Mouse (Mus musculus) ES-Bruce4 (cell line): Measurements from ENCODE around the gene Telo2. TPM values are rescaled to one million over a fixed set of nuclear protein-coding genes. Genes with fewer than 3 reads are reported as not detected.

Experiments
- H3K27ac ChIP-seq: 2 replicates; pipeline ENCODE4 v1.5.1; 2012; ENCODE audit warnings: low read length, inconsistent platforms; ENCODE audit not compliant: insufficient read depth
- H3K27me3 ChIP-seq: 2 replicates; pipeline ENCODE4 v1.6.1; 2012; ENCODE audit warnings: mild to moderate bottlenecking, low read length, inconsistent platforms; ENCODE audit not compliant: control insufficient read depth, poor library complexity, insufficient read depth, severe bottlenecking
- H3K36me3 ChIP-seq: 2 replicates; pipeline ENCODE4 v1.6.1; 2012; ENCODE audit warnings: inconsistent platforms, mild to moderate bottlenecking, low read length, moderate library complexity; ENCODE audit not compliant: control insufficient read depth, poor library complexity, insufficient read depth, severe bottlenecking
- H3K4me1 ChIP-seq: one replicate; pipeline ENCODE4 v1.8.1; 2011; ENCODE audit warnings: low read length; ENCODE audit not compliant: control insufficient read depth, insufficient read depth
- H3K4me3 ChIP-seq: 2 replicates; pipeline ENCODE4 v1.5.1; 2011; ENCODE audit warnings: low read depth, mild to moderate bottlenecking, low read length
- H3K9ac ChIP-seq: 2 replicates; pipeline ENCODE4 v1.6.1; 2012; ENCODE audit warnings: low read depth, mild to moderate bottlenecking, inconsistent platforms; ENCODE audit not compliant: poor library complexity, severe bottlenecking
- H3K9me3 ChIP-seq: replicated peaks from 2 replicates; pipeline ENCODE4 v1.6.1; 2012; ENCODE audit warnings: mild to moderate bottlenecking, low read length, inconsistent platforms; ENCODE audit not compliant: control insufficient read depth, poor library complexity, insufficient read depth, severe bottlenecking
- CTCF ChIP-seq: IDR thresholded peaks from one replicate; pipeline ENCODE4 v1.8.1; 2011; ENCODE audit warnings: low read depth, low read length
- EP300 ChIP-seq: IDR thresholded peaks from 2 replicates; pipeline ENCODE4 v1.6.1; 2011; ENCODE audit warnings: low read depth, low read length; ENCODE audit not compliant: insufficient read depth
- POLR2A ChIP-seq: IDR thresholded peaks from one replicate; pipeline ENCODE4 v1.8.1; 2011; ENCODE audit warnings: low read length; ENCODE audit not compliant: insufficient read depth
- polyA plus RNA-seq: library from polyadenylated mRNA; stranded (reverse); fragments of >200 nt; gene quantifications from 2 replicates; pipeline ENCODE4 v1.2.4, GENCODE M21; 2011; ENCODE audit warnings: low read depth; ENCODE audit not compliant: missing spikeins, insufficient read depth, insufficient read length

Telo2 gene
- polyA plus RNA-seq, 1 experiment, result 17.1 TPM

- H3K27me3 ChIP-seq, result no peaks in the 10 kb centered on the region
- H3K4me1 ChIP-seq, result no peaks in the 10 kb centered on the region
- H3K27ac ChIP-seq, result no peak overlapping the region
- H3K4me3 ChIP-seq, result no peak overlapping the region
- H3K9ac ChIP-seq, result no peak overlapping the region
- no peak for TF ChIP-seq POLR2A
- peak; percentile 74 for TF ChIP-seq CTCF
- no peaks in the 10 kb centered on the region for H3K9me3 ChIP-seq
- H3K36me3 ChIP-seq, result no peaks in the 10 kb centered on the region
Measured at GRCm38 (mm10) chr17:25123979-25124378, 8.2 kb upstream of the Telo2 start.

- Histone ChIP-seq H3K36me3 (no peaks in the 10 kb centered on the region), H3K27ac (no peak within 1 kb of the TSS), H3K4me3 (no peak within 1 kb of the TSS), H3K9me3 (no peaks in the 10 kb centered on the region), H3K9ac (no peak within 1 kb of the TSS), H3K27me3 (no peaks in the 10 kb centered on the region), H3K4me1 (no peaks in the 10 kb centered on the region)
- TF ChIP-seq EP300 (no peak), POLR2A (no peak), CTCF (no peak)
Measured at GRCm38 (mm10) chr17:25120406-25120805, 4.6 kb upstream of the Telo2 start, which contains the start of gene Ptx4. TSS of gene Ptx4 (plus strand) at chr17:25120760.

GRCm38 (mm10) chr17:25117263-25117662, 1.5 kb upstream of the Telo2 start:
- TF ChIP-seq POLR2A (no peak), CTCF (peak; percentile 51)
- H3K4me1 ChIP-seq, result no peaks in the 10 kb centered on the region

GRCm38 (mm10) chr17:25114908-25115645, 690 bp downstream of the Telo2 start:
- TF ChIP-seq CTCF (no peak), EP300 (no peak), POLR2A (no peak)
- peak overlapping the region; percentile 67 for H3K9ac ChIP-seq
- no peaks in the 10 kb centered on the region for H3K27me3 ChIP-seq
- no peaks in the 10 kb centered on the region for H3K9me3 ChIP-seq
- H3K4me1 ChIP-seq, result no peaks in the 10 kb centered on the region
- no peak overlapping the region for H3K27ac ChIP-seq
- no peaks in the 10 kb centered on the region for H3K36me3 ChIP-seq
- peak overlapping the region; percentile 59 for H3K4me3 ChIP-seq

More at GRCm38 (mm10) chr17:25117263-25117662, 1.5 kb upstream of the Telo2 start:
- Histone ChIP-seq H3K27ac (no peak overlapping the region), H3K36me3 (no peaks in the 10 kb centered on the region), H3K9me3 (no peaks in the 10 kb centered on the region), H3K4me3 (no peak overlapping the region), H3K27me3 (no peaks in the 10 kb centered on the region), H3K9ac (no peak overlapping the region)

GRCm38 (mm10) chr17:25112423-25112810, 3.4 kb downstream of the Telo2 start:
- Histone ChIP-seq H3K4me1 (no peaks in the 10 kb centered on the region), H3K27ac (no peak overlapping the region), H3K9ac (no peak overlapping the region), H3K4me3 (no peak overlapping the region), H3K27me3 (no peaks in the 10 kb centered on the region), H3K9me3 (no peaks in the 10 kb centered on the region), H3K36me3 (no peaks in the 10 kb centered on the region)
- TF ChIP-seq CTCF, result no peak
- TF ChIP-seq POLR2A, result no peak
- TF ChIP-seq EP300, result no peak

- H3K9me3 ChIP-seq, result no peaks in the 10 kb centered on the region
- H3K4me3 ChIP-seq, result no peak overlapping the region
- TF ChIP-seq EP300, result no peak
- no peak for TF ChIP-seq POLR2A
- TF ChIP-seq CTCF, result no peak
- no peak overlapping the region for H3K9ac ChIP-seq
- H3K27ac ChIP-seq, result no peak overlapping the region
- no peaks in the 10 kb centered on the region for H3K4me1 ChIP-seq
- 0 out of 2 replicates have a peak, but pooled peaks cover under 1% of the 10 kb centered on the region for H3K36me3 ChIP-seq
- H3K27me3 ChIP-seq, result no peaks in the 10 kb centered on the region
Measured at GRCm38 (mm10) chr17:25111739-25112422, 3.9 kb downstream of the Telo2 start.
